Mouse (Mus musculus): Measurements from ENCODE around the gene Npr2. TPM values are rescaled to one million over a fixed set of nuclear protein-coding genes. Genes with fewer than 3 reads are reported as not detected.
"Not testable (repeated sequence)": the region's sequence is repeated elsewhere in the genome, so short reads cannot be mapped to it uniquely, and the experiment has no call there.

Gene Npr2
- 10 to 100 TPM; 41.4 to 57.5 (median 44.0) TPM for total RNA-seq (2022)

DNA sequence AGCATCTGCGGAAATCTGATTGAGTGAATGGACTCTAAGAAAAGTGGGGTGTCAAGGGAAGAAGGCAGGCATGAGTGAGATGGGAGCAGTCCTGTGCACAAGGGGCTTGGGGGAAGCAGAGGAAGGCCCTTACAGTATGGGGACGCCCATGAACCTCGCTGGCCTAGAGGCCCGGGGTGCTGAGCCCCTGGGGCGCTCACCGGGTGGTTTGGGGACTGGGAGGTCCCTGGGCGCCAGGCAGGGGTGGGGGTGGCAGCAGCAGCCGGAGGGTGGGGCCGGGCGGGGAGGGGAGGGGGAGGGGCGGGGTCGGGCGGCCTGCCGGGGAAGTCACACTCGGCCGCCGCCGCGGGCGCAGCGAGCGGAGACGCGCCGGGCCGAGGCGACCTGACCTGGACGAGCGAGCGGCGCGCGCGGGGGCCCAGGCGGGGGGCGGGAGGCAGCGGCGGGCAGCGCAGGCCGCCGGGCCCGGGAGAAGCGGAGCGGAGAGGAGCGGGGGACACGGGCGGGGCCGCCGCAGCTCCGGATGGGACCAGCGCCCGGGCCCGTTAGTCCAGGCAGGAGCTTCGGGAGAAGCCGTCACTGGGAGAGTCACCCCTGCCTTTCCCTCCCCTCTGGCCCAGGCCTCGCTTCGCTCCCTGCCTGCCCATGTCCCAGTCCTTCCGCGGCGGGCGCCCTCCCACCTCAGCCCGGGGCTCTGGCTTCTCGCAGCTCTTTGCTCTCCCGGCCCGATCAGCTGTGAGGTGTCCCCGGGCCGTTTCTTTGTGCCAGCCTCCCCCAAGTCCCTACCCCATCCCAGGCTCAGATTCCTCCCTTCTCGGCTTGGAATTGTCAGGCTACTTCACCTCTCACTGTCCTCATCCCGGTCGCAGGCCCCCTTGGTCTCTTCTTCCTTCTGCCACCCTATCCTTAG, at the start of gene Npr2:
Gene Npr2 (plus strand): TSS at position 890 of the 910 bp plus-strand sequence.
- DNase-seq (ENCODE audit: low spot score) = peak; percentile 24

DNA sequence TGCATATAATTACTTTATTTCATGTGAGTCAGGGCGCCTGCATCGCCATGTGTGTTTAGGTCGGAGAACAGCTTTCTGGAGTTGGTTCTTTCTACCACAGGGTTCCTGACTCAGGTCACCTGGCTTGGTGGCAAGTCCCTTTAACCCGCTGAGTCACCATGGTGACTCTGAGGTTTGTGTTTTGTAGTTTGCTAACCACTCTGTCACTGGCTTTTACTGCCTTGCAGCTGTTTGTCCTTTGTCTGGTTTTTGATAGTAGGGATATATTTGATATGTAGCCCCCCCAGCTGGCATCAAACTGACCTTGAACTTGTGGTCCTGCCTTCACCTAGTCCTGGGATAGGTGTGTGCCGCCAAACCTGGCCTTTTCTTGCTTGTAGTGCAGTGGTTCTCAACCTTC, 49.5 kb upstream of the Npr2 start:
- DNase-seq (ENCODE audit: low spot score) = no peak

DNA sequence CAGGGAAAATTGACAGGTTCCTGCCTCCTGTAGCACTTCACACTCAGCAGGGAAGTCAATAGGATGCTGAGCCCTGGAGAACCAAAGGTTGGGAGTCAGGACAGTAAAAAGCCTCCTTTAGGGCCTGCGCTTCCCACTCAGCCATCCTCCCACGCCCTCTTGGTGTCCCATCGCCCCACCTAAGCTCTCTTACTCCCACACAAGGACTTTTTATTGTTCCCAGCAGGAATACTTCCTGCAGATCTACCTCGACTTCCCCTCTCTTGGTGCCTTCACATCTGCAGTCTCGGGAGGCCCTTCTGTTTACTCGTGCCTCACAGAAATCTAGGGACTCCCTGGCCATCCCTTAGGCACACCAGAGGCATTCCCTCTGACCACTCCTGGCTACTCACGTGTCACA, 48.3 kb upstream of the Npr2 start:
- DNase-seq (ENCODE audit: low spot score) = no peak

DNA sequence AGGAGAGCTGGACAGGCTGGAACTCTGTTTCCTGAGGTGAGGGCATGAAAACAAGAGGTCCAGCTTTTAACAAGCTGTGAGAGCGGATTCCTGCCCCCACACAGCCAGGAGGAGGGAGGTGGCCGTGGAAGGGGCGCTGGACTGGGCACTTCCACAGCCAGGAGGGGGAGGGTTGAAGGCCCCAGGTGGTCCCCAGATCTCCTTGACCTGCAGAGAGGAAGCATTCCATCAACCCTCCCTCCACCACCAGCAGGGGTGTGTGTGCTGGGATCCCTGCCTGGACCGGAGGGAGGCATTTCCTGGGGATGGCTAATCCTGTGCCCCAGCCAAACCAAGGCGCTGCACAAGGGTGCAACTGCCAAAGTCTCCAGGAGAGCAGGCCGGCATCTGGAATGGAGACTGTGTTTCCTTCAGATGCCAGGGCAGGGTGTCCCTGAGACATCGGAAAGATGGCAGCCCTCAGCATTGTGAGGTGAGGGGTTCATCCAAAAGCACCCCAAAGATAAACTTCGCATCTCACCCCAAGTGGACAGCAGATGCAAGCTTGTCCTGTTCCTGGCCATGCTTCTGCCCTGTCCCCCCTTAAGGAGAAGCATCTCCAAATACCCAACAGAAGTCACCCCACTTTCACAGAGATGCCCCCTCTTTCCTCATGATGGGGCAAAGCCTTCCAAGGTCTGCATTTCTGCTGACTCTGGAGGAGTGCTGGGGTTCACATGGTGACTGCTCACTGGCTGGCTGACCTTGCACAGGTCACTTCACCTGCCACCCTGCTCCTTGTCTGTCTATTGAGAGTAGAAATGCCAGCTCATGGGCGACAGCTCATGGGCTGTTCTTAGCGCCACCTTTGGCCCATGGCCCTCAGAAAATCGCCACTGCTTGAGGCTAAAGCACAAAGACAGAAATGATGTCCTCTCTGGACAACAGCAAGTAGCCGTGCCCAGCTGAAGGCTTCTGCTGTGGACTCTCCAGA, 47.0 kb upstream of the Npr2 start, which contains the start of gene Msmp:
Gene Msmp (minus strand): TSS at position 51 of the 973 bp plus-strand sequence.
- no peak for DNase-seq (ENCODE audit: low spot score)

DNA sequence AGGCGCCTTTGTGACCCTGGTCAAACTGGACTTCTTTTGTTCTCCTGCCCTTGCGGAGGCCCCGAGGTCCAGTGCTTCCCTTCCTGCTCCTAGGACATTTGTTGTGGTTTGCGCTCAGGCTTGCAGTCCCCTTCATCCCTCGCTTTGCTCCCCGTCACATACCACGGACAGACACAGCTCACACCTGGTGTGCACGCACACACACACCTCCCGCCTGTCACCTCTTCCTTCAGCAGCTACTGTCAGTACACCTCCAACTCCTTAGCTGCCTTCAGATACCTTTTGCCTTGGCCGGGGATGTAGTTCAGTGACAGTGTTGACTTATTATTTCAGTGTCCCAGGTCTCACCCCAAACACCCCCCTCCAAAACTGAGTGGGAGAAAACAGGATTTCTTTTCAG, 46.1 kb upstream of the Npr2 start:
- DNase-seq (ENCODE audit: low spot score) = no peak

DNA sequence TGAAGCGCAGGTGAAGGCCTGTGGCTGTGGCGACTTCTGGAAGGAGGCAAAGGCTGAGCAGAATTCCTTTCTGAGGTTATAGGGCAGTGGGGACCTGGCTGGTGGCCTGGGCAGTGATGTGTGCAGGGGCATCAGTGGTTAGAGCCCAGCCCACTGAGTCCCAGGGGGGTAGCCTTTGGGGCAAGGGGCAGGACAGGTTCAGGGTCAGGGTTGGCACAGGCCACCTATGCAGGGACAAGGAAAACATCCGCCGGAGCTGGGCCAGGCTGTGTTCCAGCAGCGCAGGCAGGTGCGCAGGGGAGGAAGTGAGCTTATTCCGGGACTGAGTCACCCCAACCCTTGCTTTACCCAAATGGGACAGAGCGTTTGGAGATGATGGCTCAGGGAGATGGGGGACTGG, 45.3 kb upstream of the Npr2 start:
- DNase-seq (ENCODE audit: low spot score) = peak; percentile 78

DNA sequence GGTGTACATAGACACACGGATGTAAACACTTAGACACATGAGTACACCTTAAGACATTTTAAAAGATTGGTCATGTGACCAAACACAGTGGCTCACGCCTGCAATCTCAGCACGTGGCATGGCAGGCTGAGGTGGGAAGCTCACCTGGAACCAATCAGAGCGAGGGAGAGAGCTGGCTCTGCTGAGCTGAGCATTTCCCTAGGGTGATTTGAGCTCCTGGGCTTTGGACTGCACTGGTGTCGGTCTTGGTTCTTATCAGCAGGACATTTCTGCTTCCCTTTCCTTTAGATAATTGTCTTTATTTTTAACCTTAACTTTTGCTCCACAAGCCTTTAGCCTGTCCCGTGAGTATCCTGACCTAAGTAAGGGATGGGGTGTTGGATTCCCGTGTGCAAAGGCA, 44.1 kb upstream of the Npr2 start:
- DNase-seq (ENCODE audit: low spot score) = peak; percentile 76

DNA sequence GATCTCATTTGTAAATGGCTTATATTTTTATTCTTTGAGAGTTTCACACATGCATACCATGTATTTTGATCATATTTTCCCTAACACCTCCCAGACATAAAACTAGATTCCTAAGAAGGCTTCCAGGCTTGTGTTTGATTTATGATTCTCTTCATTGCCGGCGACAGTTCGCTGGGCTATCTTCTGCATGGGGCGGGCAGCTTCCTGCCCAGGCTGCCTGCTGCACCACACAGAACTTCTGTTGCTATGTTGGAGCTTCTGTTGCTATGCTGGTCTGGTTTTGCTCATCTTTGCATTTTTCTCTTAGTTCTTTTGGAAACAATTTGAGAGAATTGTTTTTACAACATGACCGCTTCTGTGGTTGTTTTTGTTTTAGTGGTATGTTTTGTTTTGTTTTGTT, 40.2 kb upstream of the Npr2 start:
- no peak for DNase-seq (ENCODE audit: low spot score)

DNA sequence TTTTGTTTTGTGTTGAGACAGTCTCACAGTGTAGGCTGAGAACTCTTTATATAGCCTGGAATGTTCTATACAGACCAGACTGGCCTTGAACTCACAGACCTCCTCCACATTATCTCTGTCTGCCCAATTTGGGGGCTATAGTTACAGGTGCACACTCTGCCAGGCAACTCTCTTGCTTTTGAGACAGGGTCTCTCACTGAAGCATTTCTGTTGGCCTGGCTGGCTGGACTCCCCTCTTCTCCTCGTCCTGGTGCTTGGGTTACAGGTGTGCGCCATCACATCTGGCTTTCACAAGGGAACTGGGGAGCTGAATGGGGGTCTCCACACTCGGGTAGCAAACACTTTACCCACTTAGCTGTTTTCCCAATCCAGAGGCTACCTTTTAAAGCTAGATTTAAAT, 39.8 kb upstream of the Npr2 start:
- no peak for DNase-seq (ENCODE audit: low spot score)

DNA sequence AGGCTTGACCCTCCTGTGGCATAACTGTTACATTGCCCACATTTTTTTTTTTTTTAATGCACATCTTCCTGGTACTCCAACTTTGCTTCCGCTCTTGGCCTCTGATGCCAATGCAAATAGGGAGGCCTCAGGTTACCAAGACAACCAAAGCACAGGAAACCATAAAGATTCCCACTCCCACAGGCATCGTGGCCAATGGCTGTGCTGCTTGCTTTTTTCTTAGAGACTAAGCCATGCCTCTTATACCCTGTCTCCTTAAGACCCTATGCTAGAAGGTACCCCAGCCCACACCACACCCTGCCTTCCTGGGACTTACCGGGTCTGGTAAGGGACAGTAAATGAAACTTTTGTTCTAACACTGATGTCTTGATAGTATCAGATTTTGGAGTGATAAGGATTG, 38.3 kb upstream of the Npr2 start:
- DNase-seq (ENCODE audit: low spot score) = no peak

DNA sequence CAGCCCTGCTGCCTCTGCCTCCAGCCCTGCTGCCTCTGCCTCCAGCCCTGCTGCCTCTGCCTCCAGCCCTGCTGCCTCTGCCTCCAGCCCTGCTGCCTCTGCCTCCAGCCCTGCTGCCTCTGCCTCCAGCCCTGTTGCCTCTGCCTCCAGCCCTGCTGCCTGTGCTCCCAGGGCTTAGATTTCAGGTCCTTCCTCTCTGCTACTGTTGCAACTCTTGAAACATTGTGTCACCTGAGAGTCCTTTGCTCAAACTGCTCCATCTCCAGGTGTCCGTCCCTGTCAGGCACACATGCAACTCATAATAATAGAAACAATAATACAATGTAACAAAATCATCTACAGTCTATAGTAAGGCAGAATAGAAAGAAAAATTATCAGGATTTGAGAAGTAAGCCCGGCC, 35.1 kb upstream of the Npr2 start:
- DNase-seq (ENCODE audit: low spot score) = not testable (repeated sequence)

DNA sequence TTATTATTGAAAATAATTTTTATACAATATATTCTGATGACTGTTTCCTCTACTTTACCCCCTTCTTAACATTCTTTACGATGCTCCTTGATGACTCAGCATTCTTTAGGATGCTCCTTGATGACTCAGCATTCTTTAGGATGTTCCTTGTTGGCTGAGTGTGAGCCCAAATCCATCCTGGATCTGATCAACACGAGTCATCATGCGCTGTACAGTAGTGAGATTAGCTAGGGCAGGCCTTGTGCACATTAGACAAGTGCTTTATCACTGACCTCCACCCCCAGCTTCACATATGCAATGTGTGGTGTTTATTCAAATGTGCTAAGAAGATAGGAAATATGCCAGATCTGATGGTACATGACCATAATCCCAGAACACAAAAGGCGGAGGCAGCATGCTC, 33.5 kb upstream of the Npr2 start:
- no peak for DNase-seq (ENCODE audit: low spot score)

DNA sequence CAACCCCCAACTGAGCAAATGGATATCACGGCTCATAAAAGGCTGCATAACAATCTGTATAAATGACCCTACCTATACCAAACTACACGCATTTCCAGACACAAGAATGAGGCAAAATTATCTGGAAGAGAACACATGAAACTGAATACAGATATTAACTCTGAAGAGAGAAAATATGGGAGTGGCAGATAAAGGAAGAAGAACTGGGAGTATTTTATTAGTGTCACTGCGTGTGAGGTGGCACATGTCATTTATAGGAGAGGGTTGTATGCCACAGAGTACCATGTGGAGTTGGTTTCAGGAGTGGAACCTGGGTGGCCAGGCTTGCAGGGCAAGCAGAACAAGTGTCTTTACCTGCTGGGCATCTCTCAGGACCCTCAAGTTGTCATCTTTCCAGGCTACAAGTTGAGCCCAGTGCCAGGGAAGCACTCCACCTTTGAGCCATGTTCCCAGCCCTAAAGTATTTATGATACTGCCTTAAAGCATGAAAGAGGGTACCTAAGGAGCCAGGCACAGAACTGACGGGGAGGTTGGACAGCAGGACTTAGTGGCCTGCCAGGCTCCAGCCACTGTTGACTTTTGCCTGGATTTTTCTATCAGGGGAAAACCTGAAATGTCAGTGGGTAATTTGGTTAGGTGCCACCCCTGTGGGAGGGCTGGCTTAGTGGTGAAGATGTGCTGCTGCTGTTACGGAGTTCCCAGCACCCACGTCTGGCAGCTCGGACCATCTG, 32.9 kb upstream of the Npr2 start:
- DNase-seq (ENCODE audit: low spot score) = no peak

DNA sequence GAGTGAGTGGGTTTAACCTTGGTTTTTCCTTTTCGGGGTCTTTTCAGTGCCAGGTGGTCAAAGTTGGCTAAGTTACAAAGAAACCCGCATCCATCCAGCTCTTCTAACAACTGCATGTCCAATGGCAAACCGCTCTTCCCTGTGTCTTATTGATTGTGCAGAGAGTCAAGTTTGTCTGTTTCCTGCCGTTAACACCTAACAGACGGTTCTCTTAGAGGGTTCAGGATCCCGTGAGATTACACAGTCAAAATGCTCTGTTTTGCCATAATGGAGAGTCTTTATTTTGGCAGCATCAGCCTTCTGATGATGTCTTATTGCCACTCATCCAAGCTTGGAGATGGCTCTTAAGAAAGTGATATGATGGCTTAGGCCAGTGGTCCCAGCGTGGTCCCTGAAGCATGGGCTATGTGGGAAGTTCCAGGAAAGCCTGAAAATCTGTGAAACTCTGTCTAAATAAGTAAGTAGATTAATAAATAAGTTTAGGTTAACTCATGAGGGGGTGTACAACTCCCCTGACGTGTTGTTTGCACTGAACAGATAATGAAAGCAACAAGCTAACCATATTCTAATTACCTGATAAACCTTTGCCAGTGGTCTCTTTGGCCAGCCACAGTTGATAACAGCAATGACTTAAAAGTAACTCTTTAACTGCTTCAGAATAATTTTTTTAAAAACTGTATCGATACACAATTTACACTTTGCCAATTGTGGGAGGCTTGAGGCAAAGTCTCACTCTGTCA, 31.4 kb upstream of the Npr2 start:
- DNase-seq (ENCODE audit: low spot score) = no peak

DNA sequence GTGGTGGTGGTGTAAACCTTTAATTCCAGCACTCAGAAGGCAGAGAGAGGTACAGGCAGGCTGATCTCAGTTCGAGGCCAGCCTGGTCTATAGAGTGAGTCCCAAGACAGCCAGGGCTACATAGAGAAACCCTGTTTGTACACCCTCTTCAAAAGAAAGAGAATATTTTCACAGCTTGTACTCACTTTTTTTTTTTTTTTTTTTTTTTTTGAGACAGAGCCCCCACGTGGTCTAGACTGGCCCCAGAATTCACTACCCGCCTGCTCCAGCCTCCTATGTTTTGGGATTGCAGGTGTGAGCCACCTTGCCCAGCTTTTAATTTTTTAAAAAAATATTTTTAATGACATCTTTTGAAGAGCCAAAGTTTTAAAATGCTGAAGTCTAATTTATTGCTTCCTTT, 27.6 kb upstream of the Npr2 start:
- no peak for DNase-seq (ENCODE audit: low spot score)

DNA sequence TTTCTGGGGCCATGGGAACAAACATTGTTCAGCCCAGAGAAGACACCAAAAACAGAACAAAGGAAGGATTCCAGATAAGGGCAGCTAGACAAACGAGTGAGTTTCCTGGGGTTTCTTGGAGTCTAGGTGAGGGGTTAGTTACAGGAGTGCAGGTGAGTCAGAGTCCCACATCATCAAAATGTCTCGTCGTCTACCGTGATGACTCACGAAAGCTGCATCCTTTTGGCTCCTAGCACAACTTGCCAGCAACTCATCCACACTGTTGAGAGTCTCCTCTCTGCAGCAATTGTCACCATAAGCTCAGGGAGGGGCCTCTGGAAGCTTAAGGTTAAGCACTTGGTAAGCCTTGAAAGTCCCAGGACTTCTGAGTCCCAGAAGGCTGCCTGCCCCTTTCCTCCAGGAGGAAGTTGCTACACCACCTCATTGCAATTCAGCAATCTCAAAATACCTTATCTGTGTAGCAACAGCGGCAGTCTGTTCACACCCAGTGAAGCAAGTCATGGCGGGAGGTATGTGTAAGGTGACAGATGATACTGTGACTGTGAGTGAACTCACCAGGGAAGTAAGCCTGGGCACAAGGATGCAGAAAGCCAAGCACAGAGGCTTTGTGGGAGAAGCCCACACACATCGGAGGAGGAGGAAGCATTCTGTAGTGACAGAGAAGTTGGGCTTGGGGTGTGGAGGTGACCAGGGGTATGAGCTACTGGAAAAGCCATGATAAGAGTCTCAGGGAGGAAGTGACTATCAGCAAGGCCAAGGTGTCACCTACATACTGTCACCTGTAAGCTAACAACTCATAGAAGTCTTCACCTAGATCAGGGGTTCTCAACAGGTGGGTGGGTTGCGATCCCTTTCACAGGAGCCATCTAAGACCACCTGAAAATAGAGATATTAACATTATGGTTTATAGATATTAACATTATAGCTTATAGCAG, 26.7 kb upstream of the Npr2 start:
- no peak for DNase-seq (ENCODE audit: low spot score)

DNA sequence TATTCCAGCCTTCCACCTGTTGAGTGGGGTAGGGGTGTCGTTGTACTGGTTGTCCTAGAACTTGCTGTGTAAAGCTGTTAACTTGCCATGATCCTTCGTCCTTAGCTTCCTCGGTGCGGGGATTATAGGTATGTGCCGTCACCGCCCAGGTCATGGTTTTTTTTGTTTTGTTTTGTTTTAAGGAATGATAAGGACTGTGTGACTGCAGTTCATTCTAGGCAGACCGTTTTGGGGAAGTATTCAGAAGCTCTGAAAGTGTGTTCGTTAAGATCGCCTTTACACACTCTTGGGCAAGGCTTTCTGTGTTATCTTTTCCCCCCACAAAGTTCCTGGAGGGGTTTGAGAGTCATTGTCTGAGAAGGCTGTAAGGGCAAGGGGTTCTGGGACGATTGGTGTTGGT, 19.2 kb upstream of the Npr2 start:
- no peak for DNase-seq (ENCODE audit: low spot score)

DNA sequence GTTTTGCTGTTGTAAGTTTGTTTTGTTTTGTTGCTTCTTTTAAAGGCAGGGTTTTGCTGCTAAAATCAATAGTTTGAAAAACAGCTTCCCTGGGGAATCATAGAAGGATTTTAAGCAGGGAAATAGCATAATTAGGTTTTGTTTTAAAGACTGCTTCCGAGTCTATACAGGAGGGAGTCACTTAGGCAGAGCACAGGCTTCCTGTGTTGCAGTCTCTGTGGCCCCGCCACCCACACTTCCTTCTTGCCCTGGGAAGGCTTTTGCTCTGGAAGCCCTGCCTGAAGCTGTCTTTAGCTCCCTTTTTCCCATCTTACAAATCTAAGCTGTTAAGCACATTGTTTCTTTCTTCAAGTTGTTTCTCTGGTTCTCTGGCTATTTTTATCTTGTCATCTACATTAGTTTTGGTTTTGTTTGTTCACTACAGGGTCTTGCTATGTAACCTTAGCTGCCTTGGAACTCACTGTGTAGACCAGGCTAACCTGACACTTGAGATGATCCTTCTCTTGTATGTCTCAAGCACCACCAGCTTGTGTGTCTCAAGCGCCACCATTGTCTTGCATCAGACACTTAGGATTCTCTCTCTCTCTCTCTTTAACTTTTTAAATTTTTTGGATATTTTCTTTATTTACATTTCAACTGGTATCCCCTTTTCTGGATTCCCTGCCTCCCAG, 18.5 kb upstream of the Npr2 start:
- no peak for DNase-seq (ENCODE audit: low spot score)

DNA sequence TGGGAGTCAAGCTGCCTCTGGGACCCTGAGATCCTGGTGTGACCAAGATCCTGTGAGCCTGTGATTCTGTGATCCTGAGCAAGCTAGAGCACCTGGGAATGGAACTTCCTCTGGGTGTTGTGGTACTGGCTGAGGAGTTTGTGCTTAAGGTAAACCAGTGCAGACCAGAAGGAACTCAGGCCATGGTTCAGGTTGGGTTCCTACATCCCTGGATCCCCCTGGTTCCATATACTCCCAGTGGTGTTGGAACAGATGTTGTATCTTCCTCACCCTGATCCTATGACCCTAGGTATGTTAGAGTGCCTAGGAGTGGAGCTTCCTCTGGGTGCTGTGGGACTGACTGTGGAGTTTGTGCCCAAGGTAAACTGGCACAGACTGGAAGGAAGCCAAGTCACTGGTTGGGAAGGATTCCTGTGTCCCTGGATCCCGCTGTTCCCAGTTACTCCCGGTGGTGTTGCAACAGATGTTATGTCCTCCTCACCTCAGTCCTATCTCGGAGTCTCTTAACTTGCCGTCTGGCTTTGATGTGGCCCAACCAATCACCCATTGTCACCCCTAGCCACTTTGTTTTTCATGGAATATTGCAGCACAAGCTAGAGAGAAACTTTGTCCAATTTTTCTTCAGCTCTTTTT, 11.5 kb upstream of the Npr2 start:
- DNase-seq (ENCODE audit: low spot score) = no peak
